Mouse (Mus musculus): ENCODE measurements at regions not wholly inside any gene's neighbourhood (a gene's known extent, or its start where the extent isn't known, plus 50 kb on each side); places are given as distances from the start of the nearest gene placed in this dataset.

GRCm38 (mm10) chr14:37523616-37524015 is 388.5 kb upstream of the Ghitm start:
- TF ChIP-seq POLR2A (IDR thresholded peaks at IDR 0.05; ENCODE audit: low read depth, low read length) = no peak
- no peak for TF ChIP-seq CTCF (IDR thresholded peaks at IDR 0.05; ENCODE audit: extremely low read depth, insufficient read length, insufficient replicate concordance, low read depth, low read length)
